Mouse (Mus musculus): ENCODE results near the gene Olfr143. TPM values are rescaled to one million over a fixed set of nuclear protein-coding genes. Genes with fewer than 3 reads are reported as not detected.

Gene Olfr143
- not detected in 2 replicates for polyA plus RNA-seq (2014; fragmentation: Nextera tagmentation; extraction: Ambion mirVana)

DNA sequence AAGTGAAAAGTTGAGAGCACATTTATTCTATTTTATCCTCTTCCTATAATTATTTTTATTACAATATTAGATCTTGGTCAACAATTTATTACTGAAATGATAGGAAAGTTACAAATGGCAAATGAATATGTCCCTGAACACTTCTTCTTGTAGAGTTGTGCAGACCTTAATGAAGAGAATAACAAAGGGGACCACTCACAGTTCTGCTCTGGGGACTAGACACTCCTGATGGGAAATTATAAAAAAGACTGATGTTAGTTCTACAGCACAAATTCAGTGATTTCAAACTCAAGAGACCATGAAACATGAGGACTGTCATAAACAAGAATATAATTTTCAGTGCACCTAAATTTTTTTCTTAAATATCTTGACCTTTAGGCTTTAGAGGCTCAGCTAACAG lies at the start of gene Olfr143:
TSS of gene Olfr143 (plus strand) at position 301 of the 400 bp plus-strand sequence.
- ATAC-seq (ENCODE audit: insufficient number of reproducible peaks, low FRiP score, low TSS enrichment, low read depth), result no peak
- Histone ChIP-seq H3K27ac (replicated peaks; ENCODE audit: low read depth, low read length) (no peak within 1 kb of the TSS), H3K9ac (ENCODE audit: low read length) (no peak within 1 kb of the TSS), H3K4me3 (ENCODE audit: low read depth, low read length) (no peak within 1 kb of the TSS), H3K4me1 (ENCODE audit: control insufficient read depth, insufficient read depth, low read length) (no peaks in the 10 kb centered on the region), H3K4me2 (ENCODE audit: low read depth, severe bottlenecking) (no peak within 1 kb of the TSS), H3K36me3 (ENCODE audit: control insufficient read depth, insufficient read depth, low read length) (no peaks in the 10 kb centered on the region), H3K9me3 (ENCODE audit: control insufficient read depth, low read length) (no peaks in the 10 kb centered on the region), H3K27me3 (ENCODE audit: control insufficient read depth, insufficient read depth, low read length) (no peaks in the 10 kb centered on the region)
- no peak for DNase-seq (ENCODE audit: low spot score)

DNA sequence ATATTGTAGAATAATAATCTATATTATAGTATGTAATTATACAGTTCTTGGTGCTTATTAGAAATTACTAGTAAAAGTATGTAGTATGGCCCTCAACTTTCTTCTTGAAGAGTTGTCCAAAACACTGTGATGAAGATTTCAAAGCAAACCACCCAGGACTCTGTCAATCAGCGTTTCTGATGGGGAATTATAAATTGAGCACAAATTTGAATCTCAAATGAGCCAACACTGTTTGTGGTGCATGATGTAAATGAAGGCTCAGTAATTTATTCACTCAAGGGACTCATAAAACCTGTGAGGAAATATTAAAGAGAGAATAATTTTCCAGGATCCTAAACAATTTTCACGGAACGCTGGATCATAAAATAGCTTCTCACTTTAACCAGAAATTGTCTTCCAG lies 44.5 kb upstream of the Olfr143 start, which contains the start of gene Olfr893:
TSS of gene Olfr893 (plus strand) at position 301 of the 400 bp plus-strand sequence.
- DNase-seq (ENCODE audit: low spot score) (no peak), ATAC-seq (ENCODE audit: insufficient number of reproducible peaks, low FRiP score, low TSS enrichment, low read depth) (no peak)
- H3K36me3 ChIP-seq (ENCODE audit: control insufficient read depth, insufficient read depth, low read length), result no peaks in the 10 kb centered on the region
- 85% methylated on average over 3 of the region's 3 CpGs for WGBS
- H3K4me3 ChIP-seq (ENCODE audit: low read depth, low read length), result no peak within 1 kb of the TSS
- no peaks in the 10 kb centered on the region for H3K4me1 ChIP-seq (ENCODE audit: control insufficient read depth, insufficient read depth, low read length)
- H3K9ac ChIP-seq (ENCODE audit: low read length), result no peak within 1 kb of the TSS
- H3K27ac ChIP-seq (replicated peaks; ENCODE audit: low read depth, low read length), result no peak within 1 kb of the TSS
- no peaks in the 10 kb centered on the region for H3K27me3 ChIP-seq (ENCODE audit: control insufficient read depth, insufficient read depth, low read length)
- H3K4me2 ChIP-seq (ENCODE audit: low read depth, severe bottlenecking), result no peak within 1 kb of the TSS
- no peaks in the 10 kb centered on the region for H3K9me3 ChIP-seq (ENCODE audit: control insufficient read depth, low read length)

DNA sequence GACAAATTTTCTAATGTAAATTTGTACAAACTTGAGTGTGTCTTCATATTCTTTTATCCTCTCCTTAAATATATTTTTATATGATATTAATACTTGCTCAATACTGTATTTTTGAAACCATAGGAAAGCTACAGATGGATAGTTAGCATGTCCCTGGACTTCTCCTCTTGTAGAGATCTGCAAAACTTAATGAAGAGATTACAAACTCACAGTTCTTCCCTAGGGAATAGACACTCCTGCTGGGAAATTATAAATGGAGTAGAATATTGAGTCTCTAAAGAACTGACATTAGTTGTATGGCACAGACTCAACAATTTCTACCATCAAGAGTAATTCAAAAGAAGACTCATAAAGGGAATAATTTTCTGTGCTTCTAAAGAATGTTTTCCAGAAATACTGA lies 34.8 kb upstream of the Olfr143 start, which contains the start of gene Olfr894:
TSS of gene Olfr894 (plus strand) at position 301 of the 400 bp plus-strand sequence.
- H3K9me3 ChIP-seq (ENCODE audit: control insufficient read depth, low read length), result no peaks in the 10 kb centered on the region
- ATAC-seq (ENCODE audit: insufficient number of reproducible peaks, low FRiP score, low TSS enrichment, low read depth) (no peak), DNase-seq (ENCODE audit: low spot score) (no peak)
- H3K4me2 ChIP-seq (ENCODE audit: low read depth, severe bottlenecking), result no peak within 1 kb of the TSS
- no peaks in the 10 kb centered on the region for H3K4me1 ChIP-seq (ENCODE audit: control insufficient read depth, insufficient read depth, low read length)
- H3K27ac ChIP-seq (replicated peaks; ENCODE audit: low read depth, low read length), result no peak within 1 kb of the TSS
- no peak within 1 kb of the TSS for H3K4me3 ChIP-seq (ENCODE audit: low read depth, low read length)
- no peak within 1 kb of the TSS for H3K9ac ChIP-seq (ENCODE audit: low read length)
- no peaks in the 10 kb centered on the region for H3K27me3 ChIP-seq (ENCODE audit: control insufficient read depth, insufficient read depth, low read length)
- H3K36me3 ChIP-seq (ENCODE audit: control insufficient read depth, insufficient read depth, low read length), result no peaks in the 10 kb centered on the region

DNA sequence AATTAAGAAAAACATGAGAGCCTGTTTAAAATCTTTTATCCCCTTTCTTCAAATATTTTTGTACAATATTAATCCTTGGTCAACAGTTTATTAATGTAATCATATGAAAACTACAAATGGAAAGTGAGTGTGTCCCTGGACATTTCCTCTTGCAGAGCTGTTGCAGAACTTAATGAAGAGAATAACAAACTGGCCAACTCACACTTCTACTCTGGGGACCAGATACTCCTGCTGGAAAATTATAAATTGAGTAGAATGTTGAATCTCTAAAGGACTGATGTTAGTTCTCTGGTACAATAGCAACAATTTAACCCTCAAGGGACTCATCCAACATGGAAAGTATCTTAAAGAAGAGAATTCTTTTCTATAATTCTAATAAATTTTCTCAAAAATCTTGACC lies 15.0 kb downstream of the Olfr143 start, which contains the start of gene Olfr895:
TSS of gene Olfr895 (plus strand) at position 301 of the 400 bp plus-strand sequence.
- no peak within 1 kb of the TSS for H3K9ac ChIP-seq (ENCODE audit: low read length)
- no peak for ATAC-seq (ENCODE audit: insufficient number of reproducible peaks, low FRiP score, low TSS enrichment, low read depth)

DNA sequence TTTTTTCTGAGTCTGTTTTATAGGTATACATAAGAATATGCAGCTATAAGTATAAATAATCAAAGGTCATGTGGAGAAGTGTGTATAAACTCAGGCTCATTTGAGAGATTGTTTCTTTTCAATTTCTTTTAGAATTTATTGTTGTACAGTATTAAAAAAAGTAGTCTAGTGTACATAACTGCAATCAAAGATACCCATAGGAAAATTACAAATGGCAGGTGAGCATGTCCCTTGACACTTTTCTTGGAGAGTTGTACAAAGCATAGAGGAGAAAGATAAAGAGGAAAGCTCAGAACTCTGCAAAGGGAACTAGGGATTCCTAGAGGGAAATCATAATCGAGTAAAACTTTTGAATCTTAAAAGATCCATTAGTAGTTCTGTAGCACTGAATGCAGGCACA lies 38.2 kb downstream of the Olfr143 start, which contains the start of gene Olfr896-ps1:
TSS of gene Olfr896-ps1 (plus strand) at position 301 of the 400 bp plus-strand sequence.
- no peaks in the 10 kb centered on the region for H3K27me3 ChIP-seq (ENCODE audit: control insufficient read depth, insufficient read depth, low read length)
- H3K27ac ChIP-seq (replicated peaks; ENCODE audit: low read depth, low read length), result no peak within 1 kb of the TSS
- H3K4me3 ChIP-seq (ENCODE audit: low read depth, low read length), result no peak within 1 kb of the TSS
- H3K4me2 ChIP-seq (ENCODE audit: low read depth, severe bottlenecking), result no peak within 1 kb of the TSS
- no peak within 1 kb of the TSS for H3K9ac ChIP-seq (ENCODE audit: low read length)
- no peaks in the 10 kb centered on the region for H3K36me3 ChIP-seq (ENCODE audit: control insufficient read depth, insufficient read depth, low read length)
- ATAC-seq (ENCODE audit: insufficient number of reproducible peaks, low FRiP score, low TSS enrichment, low read depth) (no peak), DNase-seq (ENCODE audit: low spot score) (no peak)
- no peaks in the 10 kb centered on the region for H3K9me3 ChIP-seq (ENCODE audit: control insufficient read depth, low read length)
- WGBS, result 90% methylated on average over 1 of the region's 1 CpGs
- no peaks in the 10 kb centered on the region for H3K4me1 ChIP-seq (ENCODE audit: control insufficient read depth, insufficient read depth, low read length)

More for the DNA sequence above, 15.0 kb downstream of the Olfr143 start, which contains the start of gene Olfr895:
- Histone ChIP-seq H3K27ac (replicated peaks; ENCODE audit: low read depth, low read length) (no peak within 1 kb of the TSS), H3K9me3 (ENCODE audit: control insufficient read depth, low read length) (no peaks in the 10 kb centered on the region), H3K36me3 (ENCODE audit: control insufficient read depth, insufficient read depth, low read length) (no peaks in the 10 kb centered on the region), H3K4me1 (ENCODE audit: control insufficient read depth, insufficient read depth, low read length) (no peaks in the 10 kb centered on the region), H3K27me3 (ENCODE audit: control insufficient read depth, insufficient read depth, low read length) (no peaks in the 10 kb centered on the region), H3K4me3 (ENCODE audit: low read depth, low read length) (no peak within 1 kb of the TSS), H3K4me2 (ENCODE audit: low read depth, severe bottlenecking) (no peak within 1 kb of the TSS)
- no peak for DNase-seq (ENCODE audit: low spot score)

Other genes starting within 250 kb of the Olfr143 start
- not detected in 2 replicates for gene Olfr883, start 227.0 kb upstream of the Olfr143 start, polyA plus RNA-seq (2014; fragmentation: Nextera tagmentation; extraction: Ambion mirVana)
- gene Olfr884, start 206.2 kb upstream of the Olfr143 start, polyA plus RNA-seq (2014; fragmentation: Nextera tagmentation; extraction: Ambion mirVana), result not detected in 2 replicates
- not detected in 2 replicates for gene Olfr885, start 191.5 kb upstream of the Olfr143 start, polyA plus RNA-seq (2014; fragmentation: Nextera tagmentation; extraction: Ambion mirVana)
- gene Olfr887, start 168.7 kb upstream of the Olfr143 start, polyA plus RNA-seq (2014; fragmentation: Nextera tagmentation; extraction: Ambion mirVana), result not detected in 2 replicates
- gene Olfr888, start 144.6 kb upstream of the Olfr143 start, polyA plus RNA-seq (2014; fragmentation: Nextera tagmentation; extraction: Ambion mirVana), result not detected in 2 replicates
- gene Olfr889, start 137.6 kb upstream of the Olfr143 start, polyA plus RNA-seq (2014; fragmentation: Nextera tagmentation; extraction: Ambion mirVana), result 0.07 TPM in 2 replicates
- not detected in 2 replicates for gene Olfr890, start 110.3 kb upstream of the Olfr143 start, polyA plus RNA-seq (2014; fragmentation: Nextera tagmentation; extraction: Ambion mirVana)
- gene Olfr891, start 72.0 kb upstream of the Olfr143 start, polyA plus RNA-seq (2014; fragmentation: Nextera tagmentation; extraction: Ambion mirVana), result not detected in 2 replicates
- gene Olfr893, start 44.4 kb upstream of the Olfr143 start, polyA plus RNA-seq (2014; fragmentation: Nextera tagmentation; extraction: Ambion mirVana), result not detected in 2 replicates
- not detected in 2 replicates for gene Olfr894, start 34.7 kb upstream of the Olfr143 start, polyA plus RNA-seq (2014; fragmentation: Nextera tagmentation; extraction: Ambion mirVana)
- not detected in 2 replicates for gene Olfr895, start 15.1 kb downstream of the Olfr143 start, polyA plus RNA-seq (2014; fragmentation: Nextera tagmentation; extraction: Ambion mirVana)
- gene Olfr896-ps1, start 38.3 kb downstream of the Olfr143 start, polyA plus RNA-seq (2014; fragmentation: Nextera tagmentation; extraction: Ambion mirVana), result not detected in 2 replicates
- not detected in 2 replicates for gene Olfr25, start 76.3 kb downstream of the Olfr143 start, polyA plus RNA-seq (2014; fragmentation: Nextera tagmentation; extraction: Ambion mirVana)
- not detected in 2 replicates for gene Olfr898, start 95.6 kb downstream of the Olfr143 start, polyA plus RNA-seq (2014; fragmentation: Nextera tagmentation; extraction: Ambion mirVana)
- not detected in 2 replicates for gene Olfr250, start 114.1 kb downstream of the Olfr143 start, polyA plus RNA-seq (2014; fragmentation: Nextera tagmentation; extraction: Ambion mirVana)
- not detected in 2 replicates for gene Olfr251, start 124.3 kb downstream of the Olfr143 start, polyA plus RNA-seq (2014; fragmentation: Nextera tagmentation; extraction: Ambion mirVana)
- not detected in 2 replicates for gene Olfr147, start 148.9 kb downstream of the Olfr143 start, polyA plus RNA-seq (2014; fragmentation: Nextera tagmentation; extraction: Ambion mirVana)
- gene Olfr901, start 176.7 kb downstream of the Olfr143 start, polyA plus RNA-seq (2014; fragmentation: Nextera tagmentation; extraction: Ambion mirVana), result not detected in 2 replicates
- not detected in 2 replicates for gene Olfr902, start 194.9 kb downstream of the Olfr143 start, polyA plus RNA-seq (2014; fragmentation: Nextera tagmentation; extraction: Ambion mirVana)
- gene Olfr904, start 210.4 kb downstream of the Olfr143 start, polyA plus RNA-seq (2014; fragmentation: Nextera tagmentation; extraction: Ambion mirVana), result not detected in 2 replicates
- gene Olfr905, start 218.3 kb downstream of the Olfr143 start, polyA plus RNA-seq (2014; fragmentation: Nextera tagmentation; extraction: Ambion mirVana), result not detected in 2 replicates
- gene Olfr906, start 234.3 kb downstream of the Olfr143 start, polyA plus RNA-seq (2014; fragmentation: Nextera tagmentation; extraction: Ambion mirVana), result not detected in 2 replicates
- not detected in 2 replicates for gene Olfr907, start 243.0 kb downstream of the Olfr143 start, polyA plus RNA-seq (2014; fragmentation: Nextera tagmentation; extraction: Ambion mirVana)

Data from limb, embryonic 11.5 days (tissue).